Mouse (Mus musculus): Measurements from ENCODE around the gene Crebzf. TPM values are rescaled to one million over a fixed set of nuclear protein-coding genes. Genes with fewer than 3 reads are reported as not detected.

The Crebzf gene
- polyA plus RNA-seq, 1 experiment = 123 TPM

GRCm38 (mm10) chr7:90444206-90444605, 1.7 kb downstream of the Crebzf start:
- TF ChIP-seq CTCF (IDR thresholded peaks at IDR 0.05; ENCODE audit: borderline replicate concordance, extremely low read depth, insufficient read depth, insufficient read length) (no peak), POLR2A (IDR thresholded peaks at IDR 0.05; ENCODE audit: borderline replicate concordance, extremely low read depth, insufficient read depth, insufficient read length, poor library complexity, severe bottlenecking) (no peak)
- peak; percentile 42 for DNase-seq (ENCODE audit: low read depth)

- TF ChIP-seq CTCF (IDR thresholded peaks at IDR 0.05; ENCODE audit: borderline replicate concordance, extremely low read depth, insufficient read depth, insufficient read length) (no peak), POLR2A (IDR thresholded peaks at IDR 0.05; ENCODE audit: borderline replicate concordance, extremely low read depth, insufficient read depth, insufficient read length, poor library complexity, severe bottlenecking) (no peak)
- peak; percentile 18 for DNase-seq (ENCODE audit: low read depth)
These were observed 13.8 kb downstream of the Crebzf start for GRCm38 (mm10) chr7:90456149-90456844.

- peak; percentile 44; the same call in 1 of the 2 replicates for TF ChIP-seq POLR2A (IDR thresholded peaks at IDR 0.05; ENCODE audit: borderline replicate concordance, extremely low read depth, insufficient read depth, insufficient read length, poor library complexity, severe bottlenecking)
- peak; percentile 36; the same call in 1 of the 2 replicates for TF ChIP-seq CTCF (IDR thresholded peaks at IDR 0.05; ENCODE audit: borderline replicate concordance, extremely low read depth, insufficient read depth, insufficient read length)
- DNase-seq (ENCODE audit: low read depth) = peak; percentile 96
These were observed 14.4 kb downstream of the Crebzf start, which contains the start of gene Tmem126a for GRCm38 (mm10) chr7:90456845-90457468. Tmem126a (minus strand) TSS chr7:90457229.

- TF ChIP-seq CTCF (IDR thresholded peaks at IDR 0.05; ENCODE audit: borderline replicate concordance, extremely low read depth, insufficient read depth, insufficient read length) (peak; percentile 21; the same call in 1 of the 2 replicates), POLR2A (IDR thresholded peaks at IDR 0.05; ENCODE audit: borderline replicate concordance, extremely low read depth, insufficient read depth, insufficient read length, poor library complexity, severe bottlenecking) (no peak)
- DNase-seq (ENCODE audit: low read depth) = peak; percentile 66
These were observed 15.0 kb downstream of the Crebzf start for GRCm38 (mm10) chr7:90457517-90457916.

- no peak for DNase-seq (ENCODE audit: low read depth)
- TF ChIP-seq CTCF (IDR thresholded peaks at IDR 0.05; ENCODE audit: borderline replicate concordance, extremely low read depth, insufficient read depth, insufficient read length) (no peak), POLR2A (IDR thresholded peaks at IDR 0.05; ENCODE audit: borderline replicate concordance, extremely low read depth, insufficient read depth, insufficient read length, poor library complexity, severe bottlenecking) (no peak)
These were observed 17.8 kb downstream of the Crebzf start for GRCm38 (mm10) chr7:90460330-90460729.

GRCm38 (mm10) chr7:90460930-90461329, 18.4 kb downstream of the Crebzf start:
- DNase-seq (ENCODE audit: low read depth) = no peak
- no peak for TF ChIP-seq POLR2A (IDR thresholded peaks at IDR 0.05; ENCODE audit: borderline replicate concordance, extremely low read depth, insufficient read depth, insufficient read length, poor library complexity, severe bottlenecking)
- peak; percentile 32; the same call in 1 of the 2 replicates for TF ChIP-seq CTCF (IDR thresholded peaks at IDR 0.05; ENCODE audit: borderline replicate concordance, extremely low read depth, insufficient read depth, insufficient read length)

- no peak for TF ChIP-seq CTCF (IDR thresholded peaks at IDR 0.05; ENCODE audit: borderline replicate concordance, extremely low read depth, insufficient read depth, insufficient read length)
- no peak for TF ChIP-seq POLR2A (IDR thresholded peaks at IDR 0.05; ENCODE audit: borderline replicate concordance, extremely low read depth, insufficient read depth, insufficient read length, poor library complexity, severe bottlenecking)
- no peak for DNase-seq (ENCODE audit: low read depth)
These were observed 18.9 kb downstream of the Crebzf start for GRCm38 (mm10) chr7:90461441-90461840.

GRCm38 (mm10) chr7:90473511-90473910, 31.0 kb downstream of the Crebzf start:
- no peak for DNase-seq (ENCODE audit: low read depth)
- no peak for TF ChIP-seq POLR2A (IDR thresholded peaks at IDR 0.05; ENCODE audit: borderline replicate concordance, extremely low read depth, insufficient read depth, insufficient read length, poor library complexity, severe bottlenecking)
- no peak for TF ChIP-seq CTCF (IDR thresholded peaks at IDR 0.05; ENCODE audit: borderline replicate concordance, extremely low read depth, insufficient read depth, insufficient read length)

GRCm38 (mm10) chr7:90475793-90476312, 33.3 kb downstream of the Crebzf start, which contains the start of gene Tmem126b:
Tmem126b (minus strand) TSS chr7:90476001.
- peak; percentile 99 for DNase-seq (ENCODE audit: low read depth)
- TF ChIP-seq CTCF (IDR thresholded peaks at IDR 0.05; ENCODE audit: borderline replicate concordance, extremely low read depth, insufficient read depth, insufficient read length) = no peak
- TF ChIP-seq POLR2A (IDR thresholded peaks at IDR 0.05; ENCODE audit: borderline replicate concordance, extremely low read depth, insufficient read depth, insufficient read length, poor library complexity, severe bottlenecking) = peak; percentile 57; the same call in 1 of the 2 replicates

GRCm38 (mm10) chr7:90476313-90477245, 34.0 kb downstream of the Crebzf start, which contains the start of gene Dlg2:
Dlg2 (plus strand) TSS chr7:90476672.
- peak; percentile 57 for DNase-seq (ENCODE audit: low read depth)
- no peak for TF ChIP-seq POLR2A (IDR thresholded peaks at IDR 0.05; ENCODE audit: borderline replicate concordance, extremely low read depth, insufficient read depth, insufficient read length, poor library complexity, severe bottlenecking)

Data from brain, embryonic 14.5 days (tissue).